Comparison of ENCODE assay signal across 8 mouse cellular contexts in genomic region chr19:46506372-46506717, GRCm38 (mm10). TPM values are rescaled to one million over a fixed set of nuclear protein-coding genes. Genes with fewer than 3 reads are reported as not detected.
A peak's percentile ranks its signal among the peaks of the same experiment; 100 is the strongest.
DNase-seq lines count a peak whose midpoint lies in the region; ATAC-seq and TF ChIP-seq lines count a peak whose summit lies in the region.

No protein-coding gene starts in this region.

- peak overlapping the region; percentile 94 for H3K4me3 ChIP-seq in heart, embryonic 10.5 days
- no peak overlapping the region for H3K4me3 ChIP-seq in ES-Bruce4 (ENCODE audit: low read depth, low read length)
- peak overlapping the region; percentile 93; the same call in 1 of the 2 replicates for H3K4me3 ChIP-seq in heart, embryonic 15.5 days
- peak overlapping the region; percentile 85 for H3K4me3 ChIP-seq in liver, embryonic 16.5 days (ENCODE audit: low read depth, low read length)

- no peak for TF ChIP-seq POLR2A in ES-Bruce4 (IDR thresholded peaks at IDR 0.05; ENCODE audit: insufficient read depth, low read length)

- peak overlapping the region; percentile 63; the same call in 1 of the 2 replicates for H3K27ac ChIP-seq in heart, embryonic 10.5 days
- H3K27ac ChIP-seq in ES-Bruce4 (ENCODE audit: insufficient read depth, low read length): no peak overlapping the region
- H3K27ac ChIP-seq in heart, embryonic 15.5 days: no peak overlapping the region
- peak overlapping the region; percentile 97; the same call in 1 of the 2 replicates for H3K27ac ChIP-seq in liver, embryonic 16.5 days (ENCODE audit: low read length)

- peaks cover 57% of the 10 kb centered on the region for H3K36me3 ChIP-seq in heart, embryonic 10.5 days
- H3K36me3 ChIP-seq in ES-Bruce4 (ENCODE audit: control insufficient read depth, insufficient read depth, low read length, poor library complexity, severe bottlenecking): peaks cover 3% of the 10 kb centered on the region; the same call in 1 of the 2 replicates
- H3K36me3 ChIP-seq in heart, embryonic 15.5 days: peaks cover 22% of the 10 kb centered on the region; the same call in 1 of the 2 replicates
- peaks cover 6% of the 10 kb centered on the region; the same call in 1 of the 2 replicates for H3K36me3 ChIP-seq in liver, embryonic 16.5 days (ENCODE audit: control insufficient read depth, insufficient read depth)

- TF ChIP-seq EP300 in ES-Bruce4 (IDR thresholded peaks at IDR 0.05; ENCODE audit: insufficient read depth, low read depth, low read length): no peak

- TF ChIP-seq CTCF in ES-Bruce4 (IDR thresholded peaks at IDR 0.05; ENCODE audit: low read depth, low read length): no peak

- peak overlapping the region; percentile 95 for H3K4me2 ChIP-seq in heart, embryonic 15.5 days
- peak overlapping the region; percentile 98 for H3K4me2 ChIP-seq in liver, embryonic 16.5 days (ENCODE audit: low read depth, low read length)

- H3K4me1 ChIP-seq in heart, embryonic 10.5 days: peaks cover 83% of the 10 kb centered on the region
- H3K4me1 ChIP-seq in ES-Bruce4 (ENCODE audit: control insufficient read depth, insufficient read depth, low read length): peaks cover 2% of the 10 kb centered on the region
- peaks cover 71% of the 10 kb centered on the region for H3K4me1 ChIP-seq in heart, embryonic 15.5 days (replicated peaks)
- H3K4me1 ChIP-seq in liver, embryonic 16.5 days (ENCODE audit: control insufficient read depth, low read depth, low read length): peaks cover 75% of the 10 kb centered on the region

- WGBS in heart, embryonic 10.5 days: 88% methylated on average over 3 of the region's 3 CpGs
- 54% methylated on average over 3 of the region's 3 CpGs for WGBS in heart, embryonic 15.5 days
- 60% methylated on average over 3 of the region's 3 CpGs for WGBS in liver, embryonic 16.5 days (ENCODE audit: insufficient replicate concordance)

- DNase-seq in heart, embryonic 10.5 days (ENCODE audit: low spot score): no peak
- DNase-seq in heart, adult 8-10 months (ENCODE audit: low spot score): no peak
- DNase-seq in yolk sac, embryonic 10.5 days (ENCODE audit: low spot score): no peak
- no peak for DNase-seq in thymus, postnatal 4 days
- no peak for DNase-seq in Muller cell, postnatal 12 days (ENCODE audit: inconsistent ontology term)

- no peaks in the 10 kb centered on the region for H3K27me3 ChIP-seq in heart, embryonic 10.5 days (ENCODE audit: insufficient read depth, poor library complexity, severe bottlenecking)
- no peaks in the 10 kb centered on the region for H3K27me3 ChIP-seq in ES-Bruce4 (ENCODE audit: control insufficient read depth, insufficient read depth, low read length, poor library complexity, severe bottlenecking)
- no peaks in the 10 kb centered on the region for H3K27me3 ChIP-seq in heart, embryonic 15.5 days
- no peaks in the 10 kb centered on the region for H3K27me3 ChIP-seq in liver, embryonic 16.5 days (ENCODE audit: control insufficient read depth, insufficient read depth, low read depth, low read length)

- no peak for ATAC-seq in heart, embryonic 15.5 days (replicated peaks; ENCODE audit: insufficient number of reproducible peaks, insufficient read depth, low FRiP score, low read depth)
- no peak for ATAC-seq in liver, embryonic 16.5 days (ENCODE audit: low read depth)

- H3K9ac ChIP-seq in ES-Bruce4 (ENCODE audit: low read depth, poor library complexity, severe bottlenecking): peak overlapping the region; percentile 27; the same call in 1 of the 2 replicates
- H3K9ac ChIP-seq in heart, embryonic 15.5 days: no peak overlapping the region
- H3K9ac ChIP-seq in liver, embryonic 16.5 days (ENCODE audit: low read depth, low read length): peak overlapping the region; percentile 13; the same call in 1 of the 2 replicates

- no peaks in the 10 kb centered on the region for H3K9me3 ChIP-seq in heart, embryonic 10.5 days
- H3K9me3 ChIP-seq in ES-Bruce4 (replicated peaks; ENCODE audit: control insufficient read depth, insufficient read depth, low read length, poor library complexity, severe bottlenecking): no peaks in the 10 kb centered on the region
- no peaks in the 10 kb centered on the region for H3K9me3 ChIP-seq in heart, embryonic 15.5 days (replicated peaks)
- no peaks in the 10 kb centered on the region for H3K9me3 ChIP-seq in liver, embryonic 16.5 days (replicated peaks; ENCODE audit: control insufficient read depth, low read length)

RNA-seq across cellular contexts. Expression of gene Trim8, which starts 4.8 kb away (rescaled TPM):
- 17.6 and 22.0 TPM in 2 replicates for polyA plus RNA-seq in heart, embryonic 10.5 days (2016; fragmentation: Nextera tagmentation; extraction: Ambion mirVana)
- total RNA-seq in heart, adult 8-10 months (2022): 10 to 100 TPM; 31.5 to 38.8 (median 37.6) TPM
- polyA plus RNA-seq in ES-Bruce4 (2011; ENCODE audit: insufficient read depth, insufficient read length, low read depth, missing spikeins): 14.2 and 16.3 TPM in 2 replicates
- polyA plus RNA-seq in heart, embryonic 15.5 days (2015; fragmentation: Nextera tagmentation; extraction: Ambion mirVana): 15.9 and 19.2 TPM in 2 replicates
- 7.7 and 10.5 TPM in 2 replicates for polyA plus RNA-seq in liver, embryonic 16.5 days (2015; fragmentation: Nextera tagmentation; extraction: Ambion mirVana)

Comparison
In these comparisons a context has a peak if more than half of its experiments do, and no peak if none do; other contexts are left out.
1. H3K27ac ChIP-seq: peak in heart, embryonic 10.5 days (single experiment) and liver, embryonic 16.5 days (single experiment); none in ES-Bruce4 (single experiment) and heart, embryonic 15.5 days (single experiment).